Mouse (Mus musculus) thymus, adult 2 months (tissue): ENCODE data around the gene Nceh1. TPM values are rescaled to one million over a fixed set of nuclear protein-coding genes. Genes with fewer than 3 reads are reported as not detected.
"Not testable (repeated sequence)": the region's sequence is repeated elsewhere in the genome, so short reads cannot be mapped to it uniquely, and the experiment has no call there.

Source experiments
- DNase-seq: peaks from one replicate; pipeline ENCODE4 v3.0.0; 2021
- H3K27ac ChIP-seq: fragments of 200-500 bp; 2 replicates; pipeline ENCODE4 v1.5.1; 2012; ENCODE audit warnings: low read length, control low read depth; ENCODE audit not compliant: control insufficient read depth, insufficient read depth
- H3K27me3 ChIP-seq: fragments of 200-500 bp; 2 replicates; pipeline ENCODE4 v1.6.1; 2012; ENCODE audit warnings: mild to moderate bottlenecking, low read length, moderate library complexity, mixed read lengths; ENCODE audit not compliant: control insufficient read depth, insufficient read depth
- H3K36me3 ChIP-seq: fragments of 200-500 bp; 2 replicates; pipeline ENCODE4 v1.6.1; 2012; ENCODE audit warnings: mild to moderate bottlenecking, low read length, moderate library complexity; ENCODE audit not compliant: control insufficient read depth, insufficient read depth
- H3K4me1 ChIP-seq: fragments of 200-500 bp; replicated peaks from 2 replicates; pipeline ENCODE4 v1.6.1; 2012; ENCODE audit warnings: low read length; ENCODE audit not compliant: control insufficient read depth, insufficient read depth
- H3K4me3 ChIP-seq: fragments of 200-500 bp; 2 replicates; pipeline ENCODE4 v1.5.1; 2012; ENCODE audit warnings: mild to moderate bottlenecking, low read length, control low read depth, moderate library complexity; ENCODE audit not compliant: control insufficient read depth, insufficient read depth
- CTCF ChIP-seq: fragments of 200-500 bp; IDR thresholded peaks from 2 replicates; pipeline ENCODE4 v1.5.1; 2012; ENCODE audit warnings: mild to moderate bottlenecking, control low read depth, low read length, moderate library complexity, borderline replicate concordance; ENCODE audit not compliant: control insufficient read depth, poor library complexity, insufficient read depth; ENCODE audit errors: extremely low read depth
- POLR2A ChIP-seq: fragments of 200-500 bp; IDR thresholded peaks from 2 replicates; pipeline ENCODE4 v1.6.1; 2012; ENCODE audit warnings: mild to moderate bottlenecking, low read length, control low read depth, moderate library complexity; ENCODE audit not compliant: control insufficient read depth, poor library complexity, insufficient read depth; ENCODE audit errors: extremely low read depth
- WGBS: fragments of 180-500 bp; shearing (Covaris S2); methylation state at CpG from one replicate; pipeline ENCODE4 v1.1.7; 2018; 5-methylcytosine and 5-hydroxymethylcytosine counted together
- polyA plus RNA-seq: library from polyadenylated mRNA; depleted of rRNA; stranded (reverse); fragments of >200 nt; gene quantifications from 2 replicates; pipeline ENCODE4 v1.2.3, GENCODE M21; 2012

Nceh1 gene
- polyA plus RNA-seq, 1 experiment = 40.5 TPM

DNA sequence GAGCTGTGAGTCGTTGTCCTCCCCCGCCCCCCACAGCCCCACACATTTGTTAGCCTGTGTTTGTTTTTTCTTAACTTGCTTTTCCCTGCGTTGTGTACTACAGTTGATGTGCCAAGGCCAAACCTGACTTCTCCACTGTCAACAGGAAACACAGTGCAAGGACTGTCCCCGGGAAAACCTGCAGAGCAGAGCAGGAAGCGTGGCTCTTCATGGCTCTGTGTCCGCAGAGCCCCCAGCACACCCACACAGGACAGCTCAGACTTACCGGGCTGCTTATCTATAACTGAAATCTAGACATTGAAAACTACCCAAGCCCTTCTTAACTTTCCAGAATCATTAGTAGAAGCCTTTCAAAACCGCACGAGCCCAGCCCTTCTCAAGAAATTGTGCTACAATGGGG is 102.3 kb downstream of the Nceh1 start:
- H3K36me3 ChIP-seq = no peaks in the 10 kb centered on the region
- no peaks in the 10 kb centered on the region for H3K27me3 ChIP-seq
- WGBS = 25% methylated on average over 9 of the region's 9 CpGs
- H3K27ac ChIP-seq = no peak overlapping the region
- no peak for DNase-seq
- TF ChIP-seq CTCF (no peak), POLR2A (no peak)
- peaks cover 17% of the 10 kb centered on the region for H3K4me1 ChIP-seq
- H3K4me3 ChIP-seq = no peak overlapping the region

DNA sequence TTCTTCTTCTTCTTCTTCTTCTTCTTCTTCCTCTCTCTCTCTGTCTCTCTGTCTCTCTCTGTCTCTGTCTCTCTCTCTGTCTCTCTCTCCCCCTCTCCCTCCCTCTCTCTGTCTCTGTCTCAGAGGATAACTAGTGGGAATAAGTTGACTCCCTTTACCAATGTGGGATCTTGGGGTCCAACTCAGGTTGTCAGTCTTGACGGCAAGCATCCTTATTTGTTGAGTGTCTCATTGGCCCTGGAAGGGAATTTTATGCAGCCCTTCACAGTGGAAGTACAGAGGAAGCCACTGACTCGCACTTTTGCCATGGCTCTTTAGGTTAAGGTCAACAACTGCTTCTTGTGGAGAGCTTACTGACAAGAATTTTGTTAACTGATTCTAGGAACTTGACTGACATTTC is 105.5 kb downstream of the Nceh1 start:
- DNase-seq = no peak
- Histone ChIP-seq H3K4me1 (peaks cover 6% of the 10 kb centered on the region), H3K36me3 (no peaks in the 10 kb centered on the region), H3K27ac (no peak overlapping the region), H3K27me3 (no peaks in the 10 kb centered on the region), H3K4me3 (no peak overlapping the region)
- TF ChIP-seq CTCF (no peak), POLR2A (no peak)
- 68% methylated on average over 2 of the region's 2 CpGs for WGBS

DNA sequence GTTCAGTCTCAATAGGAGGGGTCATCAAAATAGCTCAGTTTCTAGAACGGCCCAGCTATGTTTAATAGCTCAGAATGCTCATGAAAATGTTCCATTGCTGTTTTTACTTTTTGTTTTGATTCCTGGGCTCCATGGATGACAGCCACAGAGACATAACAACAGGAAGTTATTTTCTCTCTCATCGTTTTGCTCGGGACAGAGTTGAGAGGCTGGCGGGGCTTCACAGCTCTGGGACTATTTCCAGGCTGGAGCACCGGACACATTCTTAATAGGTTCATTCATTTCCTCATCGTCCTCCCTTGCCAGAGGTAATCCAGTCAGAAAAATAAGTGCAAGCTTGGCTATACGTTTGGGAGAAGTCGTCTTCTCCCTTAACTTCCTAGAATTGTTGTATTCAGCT is 106.1 kb downstream of the Nceh1 start:
- Histone ChIP-seq H3K36me3 (no peaks in the 10 kb centered on the region), H3K4me1 (peaks cover 3% of the 10 kb centered on the region), H3K27me3 (no peaks in the 10 kb centered on the region), H3K27ac (no peak overlapping the region), H3K4me3 (no peak overlapping the region)
- TF ChIP-seq CTCF (no peak), POLR2A (no peak)
- no peak for DNase-seq
- 57% methylated on average over 8 of the region's 8 CpGs for WGBS

DNA sequence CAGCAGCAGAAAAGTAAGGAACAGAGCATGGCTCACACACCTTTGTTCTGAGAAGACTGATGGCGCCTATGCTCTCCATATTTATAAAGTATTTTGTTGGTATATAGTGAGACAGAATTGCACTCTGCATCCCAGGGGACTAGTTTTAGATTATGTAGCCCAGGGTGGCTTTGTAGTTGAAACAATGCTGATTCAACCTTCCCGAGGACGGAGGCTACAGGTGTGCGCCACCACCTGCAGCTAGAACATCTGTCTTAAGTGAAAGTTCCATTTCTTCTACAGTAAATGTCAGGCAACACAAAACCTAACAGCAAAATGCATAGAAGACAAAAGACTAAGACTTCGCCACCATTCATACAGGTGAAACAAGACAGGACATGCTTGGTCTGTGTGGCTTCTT is 107.5 kb downstream of the Nceh1 start:
- no peaks in the 10 kb centered on the region; the same call in 1 of the 2 replicates for H3K4me1 ChIP-seq
- DNase-seq = no peak
- H3K27me3 ChIP-seq = no peaks in the 10 kb centered on the region
- TF ChIP-seq CTCF (no peak), POLR2A (no peak)
- H3K36me3 ChIP-seq = no peaks in the 10 kb centered on the region
- WGBS = 71% methylated on average over 5 of the region's 5 CpGs
- no peak overlapping the region for H3K27ac ChIP-seq
- no peak overlapping the region for H3K4me3 ChIP-seq

DNA sequence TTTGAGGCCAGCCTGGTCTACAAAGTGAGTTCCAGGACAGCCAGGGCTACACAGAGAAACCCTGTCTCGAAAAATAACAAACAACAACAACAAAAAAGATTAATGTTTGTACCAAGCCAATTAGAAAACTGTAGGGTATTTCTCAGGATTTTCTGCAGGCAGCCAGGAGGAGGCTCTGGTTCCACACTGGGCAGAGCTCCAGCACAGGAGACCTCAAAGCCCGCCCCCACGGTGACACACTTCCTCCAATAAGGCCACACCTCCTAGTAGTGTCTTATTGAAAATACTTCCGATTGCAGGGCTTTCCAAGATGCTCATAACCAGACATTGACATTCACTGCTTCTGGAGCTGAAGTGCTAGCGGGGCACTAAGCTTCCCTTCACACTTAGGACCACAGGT is 108.2 kb downstream of the Nceh1 start:
- not testable (repeated sequence) for H3K4me1 ChIP-seq, H3K4me3 ChIP-seq, DNase-seq, H3K36me3 ChIP-seq, H3K27me3 ChIP-seq, H3K27ac ChIP-seq
- 70% methylated on average over 5 of the region's 5 CpGs for WGBS

DNA sequence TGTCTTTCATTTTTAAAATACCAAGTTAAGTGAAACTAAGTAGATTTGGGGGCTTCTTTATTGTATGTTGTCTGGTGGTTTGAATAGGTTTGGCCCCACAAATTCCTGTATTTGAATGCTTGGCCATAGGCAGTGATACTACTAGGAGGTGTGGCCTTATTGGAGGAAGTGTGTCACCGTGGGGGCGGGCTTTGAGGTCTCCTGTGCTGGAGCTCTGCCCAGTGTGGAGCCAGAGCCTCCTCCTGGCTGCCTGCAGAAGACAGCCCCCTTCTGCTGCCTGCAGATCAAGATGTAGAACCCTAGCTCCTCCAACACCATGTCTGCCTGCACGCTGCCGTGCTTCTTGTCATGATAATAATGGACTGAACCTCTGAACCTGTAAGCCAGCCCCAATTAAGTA is 108.6 kb downstream of the Nceh1 start:
- H3K4me3 ChIP-seq, H3K36me3 ChIP-seq, H3K27me3 ChIP-seq, DNase-seq, H3K27ac ChIP-seq, H3K4me1 ChIP-seq: not testable (repeated sequence)
- WGBS = 66% methylated on average over 4 of the region's 4 CpGs

DNA sequence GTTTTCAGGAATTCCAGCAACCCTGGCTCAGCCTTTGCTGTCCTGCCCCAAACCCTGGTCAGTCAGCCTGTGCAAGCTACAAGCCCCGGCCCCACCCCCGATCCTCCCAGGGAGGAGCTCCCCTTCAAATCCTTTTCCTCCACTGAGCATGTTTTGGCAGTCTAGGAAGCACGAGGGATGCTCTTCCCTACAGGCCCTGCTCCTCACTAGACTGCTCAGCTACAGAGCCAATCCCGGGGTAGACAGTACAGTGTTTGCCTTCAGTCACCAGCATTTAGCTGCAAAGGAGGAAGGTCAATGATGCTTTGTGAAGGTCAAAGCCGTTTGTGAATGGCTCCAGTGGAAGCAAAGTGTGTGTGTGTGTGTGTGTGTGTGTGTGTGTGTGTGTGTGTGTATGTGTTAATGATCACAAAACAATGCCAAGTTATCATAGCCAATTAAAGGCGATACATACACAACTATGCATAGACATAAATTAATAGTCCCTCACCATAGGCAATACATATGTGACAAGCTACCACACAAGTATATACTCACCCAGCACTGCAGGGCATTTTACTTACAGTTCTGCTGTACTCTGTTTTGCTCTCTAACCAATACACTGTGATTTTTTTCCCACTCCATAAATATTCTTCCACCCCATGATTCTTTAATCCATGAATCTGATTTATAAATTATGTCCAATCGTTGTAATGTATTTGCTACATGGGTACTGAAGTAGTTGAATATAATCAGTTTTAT is 111.0 kb downstream of the Nceh1 start:
- no peaks in the 10 kb centered on the region for H3K27me3 ChIP-seq
- H3K36me3 ChIP-seq = no peaks in the 10 kb centered on the region
- H3K4me1 ChIP-seq = no peaks in the 10 kb centered on the region; the same call in 1 of the 2 replicates
- WGBS = 92% methylated on average over 7 of the region's 7 CpGs
- H3K4me3 ChIP-seq = no peak overlapping the region
- no peak for TF ChIP-seq POLR2A
- TF ChIP-seq CTCF = no peak
- DNase-seq = no peak
- no peak overlapping the region for H3K27ac ChIP-seq

DNA sequence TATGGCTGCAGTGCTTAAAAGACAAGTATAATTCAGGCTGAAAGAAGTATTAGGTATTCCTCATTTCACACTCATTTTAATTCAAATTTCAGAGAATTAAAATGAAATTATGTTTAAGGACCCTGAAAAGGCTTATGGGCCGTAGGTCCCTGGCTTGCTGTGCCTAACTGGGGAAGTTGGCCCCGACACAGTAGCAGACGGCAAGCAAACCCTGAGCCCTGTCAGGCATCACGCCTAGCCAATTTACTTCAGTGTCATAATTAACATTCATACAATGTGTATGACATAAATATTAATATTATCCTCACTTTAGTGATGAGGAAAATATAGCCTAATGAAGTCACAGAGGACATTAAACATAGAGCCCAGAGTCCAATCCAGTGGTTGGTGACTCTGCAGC is 117.7 kb downstream of the Nceh1 start:
- 99% methylated on average over 4 of the region's 4 CpGs for WGBS
- TF ChIP-seq CTCF (no peak), POLR2A (no peak)
- Histone ChIP-seq H3K4me1 (no peaks in the 10 kb centered on the region; the same call in 1 of the 2 replicates), H3K27ac (no peak overlapping the region), H3K4me3 (no peak overlapping the region), H3K36me3 (no peaks in the 10 kb centered on the region), H3K27me3 (no peaks in the 10 kb centered on the region)
- no peak for DNase-seq
